Mouse (Mus musculus) CH12.LX (cell line): ENCODE data around the gene Arcn1. TPM values are rescaled to one million over a fixed set of nuclear protein-coding genes. Genes with fewer than 3 reads are reported as not detected.

Experiments
- DNase-seq: peaks from one replicate; pipeline ENCODE4 v3.0.0-alpha.2; 2013; ENCODE audit errors: extremely low read depth
- H3K27ac ChIP-seq: 2 replicates; pipeline ENCODE4 v1.5.1; 2012; ENCODE audit warnings: low read depth, mild to moderate bottlenecking, control low read depth, moderate library complexity; ENCODE audit not compliant: insufficient read depth
- H3K27me3 ChIP-seq: replicated peaks from 2 replicates; pipeline ENCODE3; 2012; ENCODE audit warnings: inconsistent platforms
- H3K36me3 ChIP-seq, 2 experiments: replicated peaks in 1 of 2; 2 replicates each; pipeline versions ENCODE3 to v1.6.1; 2012; ENCODE audit warnings: inconsistent platforms in 1 of 2, low read length in 1 of 2, mild to moderate bottlenecking in 1 of 2, mixed read lengths in 1 of 2, moderate library complexity in 1 of 2; ENCODE audit not compliant: control insufficient read depth in 1 of 2, insufficient read depth in 1 of 2
- H3K4me1 ChIP-seq, 2 experiments: 2 replicates each; pipeline ENCODE4 v1.6.1; 2012; ENCODE audit warnings: inconsistent platforms in 1 of 2, moderate library complexity in 1 of 2; ENCODE audit not compliant: insufficient read depth in 2 of 2, control insufficient read depth in 1 of 2
- H3K4me2 ChIP-seq: 2 replicates; pipeline ENCODE4 v1.6.1; 2012; ENCODE audit warnings: low read depth, mild to moderate bottlenecking, control low read depth; ENCODE audit not compliant: poor library complexity, insufficient read depth, severe bottlenecking
- H3K4me3 ChIP-seq, 3 experiments: fragments of 150-350 bp in 1 of 3; sonication (generic) in 1 of 3; replicated peaks in 1 of 3; 2 replicates each; pipeline versions ENCODE3 to v1.5.1; 2011 to 2012; ENCODE audit warnings: low read depth in 2 of 3, low read length in 2 of 3, mild to moderate bottlenecking in 2 of 3, moderate library complexity in 2 of 3, control low read depth in 1 of 3, improper control_type of control experiment in 1 of 3, inconsistent platforms in 1 of 3, mixed read lengths in 1 of 3; ENCODE audit not compliant: poor library complexity in 1 of 3
- H3K79me2 ChIP-seq: replicated peaks from 2 replicates; pipeline ENCODE4 v1.6.1; 2012; ENCODE audit warnings: mild to moderate bottlenecking, moderate library complexity; ENCODE audit not compliant: control insufficient read depth, poor library complexity, insufficient read depth, severe bottlenecking; ENCODE audit errors: extremely low read depth
- H3K9ac ChIP-seq: 2 replicates; pipeline ENCODE4 v1.6.1; 2012; ENCODE audit warnings: low read depth, mild to moderate bottlenecking, control low read depth, moderate library complexity; ENCODE audit not compliant: insufficient read depth
- H3K9me3 ChIP-seq: replicated peaks from 2 replicates; pipeline ENCODE3; 2012; ENCODE audit warnings: low read length, inconsistent platforms, mixed read lengths
- BHLHE40 ChIP-seq: IDR thresholded peaks from 2 replicates; pipeline ENCODE4 v1.6.1; 2011; ENCODE audit warnings: mild to moderate bottlenecking, low read depth, low read length, improper control_type of control experiment
- CHD1 ChIP-seq: IDR thresholded peaks from 2 replicates; pipeline ENCODE4 v1.6.1; 2012; ENCODE audit warnings: low read depth, low read length, improper control_type of control experiment, inconsistent platforms
- CHD2 ChIP-seq: IDR thresholded peaks from 2 replicates; pipeline ENCODE4 v1.6.1; 2011; ENCODE audit warnings: low read length, improper control_type of control experiment
- CTCF ChIP-seq, 2 experiments: IDR thresholded peaks in 1 of 2; conservative IDR thresholded peaks in 1 of 2; 2 replicates each; pipeline ENCODE4 v1.5.1; 2011 to 2012; ENCODE audit warnings: low read depth in 2 of 2, low read length in 2 of 2, improper control_type of control experiment in 1 of 2, inconsistent platforms in 1 of 2, mild to moderate bottlenecking in 1 of 2, moderate library complexity in 1 of 2
- E2F4 ChIP-seq: IDR thresholded peaks from 2 replicates; pipeline ENCODE4 v1.6.1; 2011; ENCODE audit warnings: low read depth, low read length, improper control_type of control experiment; ENCODE audit not compliant: insufficient replicate concordance
- ELF1 ChIP-seq: IDR thresholded peaks from 2 replicates; pipeline ENCODE4 v1.6.1; 2014; ENCODE audit warnings: low read depth, mild to moderate bottlenecking, inconsistent platforms, low read length, improper control_type of control experiment
- ETS1 ChIP-seq: conservative IDR thresholded peaks from 2 replicates; pipeline ENCODE4 v1.6.1; 2012; ENCODE audit warnings: low read depth, mild to moderate bottlenecking, inconsistent platforms, low read length, improper control_type of control experiment, moderate library complexity
- GABPA ChIP-seq: IDR thresholded peaks from 2 replicates; pipeline ENCODE4 v1.6.1; 2012; ENCODE audit warnings: low read depth, low read length, improper control_type of control experiment, inconsistent platforms; ENCODE audit not compliant: insufficient replicate concordance
- IRF4 ChIP-seq: IDR thresholded peaks from 2 replicates; pipeline ENCODE4 v1.6.1; 2014; ENCODE audit warnings: low read depth, mild to moderate bottlenecking, inconsistent platforms, low read length, improper control_type of control experiment
- MAFK ChIP-seq: IDR thresholded peaks from 2 replicates; pipeline ENCODE4 v1.6.1; 2011; ENCODE audit warnings: low read length, improper control_type of control experiment; ENCODE audit not compliant: insufficient replicate concordance
- MAZ ChIP-seq: IDR thresholded peaks from 2 replicates; pipeline ENCODE4 v1.6.1; 2012; ENCODE audit warnings: low read depth, mild to moderate bottlenecking, inconsistent platforms, low read length, improper control_type of control experiment, moderate library complexity
- MEF2A ChIP-seq: IDR thresholded peaks from 2 replicates; pipeline ENCODE4 v1.6.1; 2014; ENCODE audit warnings: low read depth, mild to moderate bottlenecking, inconsistent platforms, low read length, improper control_type of control experiment, borderline replicate concordance
- MXI1 ChIP-seq: IDR thresholded peaks from 2 replicates; pipeline ENCODE4 v1.6.1; 2011; ENCODE audit warnings: mild to moderate bottlenecking, low read depth, low read length, improper control_type of control experiment
- MYC ChIP-seq: IDR thresholded peaks from 2 replicates; pipeline ENCODE4 v1.6.1; 2011; ENCODE audit warnings: low read depth, mild to moderate bottlenecking, improper control_type of control experiment, low read length
- NELFE ChIP-seq: IDR thresholded peaks from 2 replicates; pipeline ENCODE4 v1.6.1; 2011; ENCODE audit warnings: low read depth, low read length, improper control_type of control experiment
- NRF1 ChIP-seq: IDR thresholded peaks from 2 replicates; pipeline ENCODE4 v1.6.1; 2014; ENCODE audit warnings: low read depth, mild to moderate bottlenecking, inconsistent platforms, low read length, improper control_type of control experiment, moderate library complexity
- PAX5 ChIP-seq: IDR thresholded peaks from 2 replicates; pipeline ENCODE4 v1.6.1; 2012; ENCODE audit warnings: low read length, inconsistent platforms, mixed read lengths
- POLR2A ChIP-seq: IDR thresholded peaks from 2 replicates; pipeline ENCODE4 v1.6.1; 2011; ENCODE audit warnings: low read depth, mild to moderate bottlenecking, improper control_type of control experiment, low read length
- RAD21 ChIP-seq: IDR thresholded peaks from 2 replicates; pipeline ENCODE4 v1.6.1; 2011; ENCODE audit warnings: low read depth, mild to moderate bottlenecking, low read length, improper control_type of control experiment, moderate library complexity
- RCOR1 ChIP-seq: conservative IDR thresholded peaks from 2 replicates; pipeline ENCODE4 v1.6.1; 2012; ENCODE audit warnings: low read depth, mild to moderate bottlenecking, inconsistent platforms, low read length, improper control_type of control experiment
- SMC3 ChIP-seq: IDR thresholded peaks from 2 replicates; pipeline ENCODE4 v1.6.1; 2011; ENCODE audit warnings: low read depth, low read length, improper control_type of control experiment
- UBTF ChIP-seq: IDR thresholded peaks from 2 replicates; pipeline ENCODE4 v1.6.1; 2012; ENCODE audit warnings: low read depth, mild to moderate bottlenecking, inconsistent platforms, low read length, improper control_type of control experiment, moderate library complexity
- ZKSCAN1 ChIP-seq: IDR thresholded peaks from 2 replicates; pipeline ENCODE4 v1.6.1; 2012; ENCODE audit warnings: low read depth, inconsistent platforms, low read length, improper control_type of control experiment, borderline replicate concordance
- dilution Hi-C: fragments of 300-500 bp; cut with MboI; formaldehyde crosslinking; loops from 2 replicates; pipeline ENCODE4 v1.14.3; 2020; ENCODE audit warnings: low sequenced_read_pairs; ENCODE audit not compliant: extremely low pct_unique_long_range_greater_than_20kb, extremely low pct_ligation_motif_present
- in situ Hi-C: fragments of 300-500 bp; cut with MboI; formaldehyde crosslinking; loops from 3 replicates; pipeline ENCODE4 v1.14.3; 2019; ENCODE audit warnings: low sequenced_read_pairs, low pct_ligation_motif_present, low pct_unique_long_range_greater_than_20kb, mixed read lengths
- polyA plus RNA-seq: library from polyadenylated mRNA; unstranded; fragments of >175 nt; gene quantifications from 2 replicates; pipeline ENCODE4 v1.2.1, GENCODE M21; 2012; ENCODE audit warnings: low read depth; ENCODE audit not compliant: insufficient read length
- total RNA-seq, 2 experiments: library from RNA; depleted of rRNA; stranded (reverse); fragments of 300-350 nt in 1 of 2; fragments of >200 nt in 1 of 2; gene quantifications; 2 replicates each; pipeline ENCODE4 v1.2.3; 2012 to 2014

Gene Arcn1
- total and polyA plus RNA-seq, 3 experiments = 79.4 to 150 (median 127) TPM

DNA sequence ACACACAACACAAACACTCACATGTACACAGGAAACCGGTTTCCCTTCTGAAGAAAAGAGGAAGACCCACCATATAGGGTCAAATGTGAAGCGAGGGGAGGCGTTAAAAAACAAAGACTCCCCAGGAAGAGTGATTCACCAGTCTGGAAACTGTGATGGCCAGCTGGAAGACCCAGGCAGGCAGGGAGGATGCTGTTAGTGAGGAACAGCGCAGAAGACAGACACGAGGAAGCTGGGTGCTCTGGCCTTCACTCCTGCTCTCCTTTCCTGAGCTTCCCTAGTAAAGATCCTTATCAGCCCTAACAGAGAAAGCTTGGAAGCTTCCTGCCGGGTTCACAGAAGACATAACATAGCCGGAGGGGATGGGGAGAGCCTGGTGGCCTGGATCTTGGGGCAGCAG, 44.6 kb downstream of the Arcn1 start:
- dilution Hi-C loops = no loop called here
- in situ Hi-C loops = no loop called here
- H3K27me3 ChIP-seq = no peaks in the 10 kb centered on the region
- peaks cover 0 to 12% of the 10 kb centered on the region in 2 experiments for H3K36me3 ChIP-seq
- H3K4me3 ChIP-seq = no peak overlapping the region
- H3K9me3 ChIP-seq = no peaks in the 10 kb centered on the region
- DNase-seq = no peak
- no peak overlapping the region for H3K9ac ChIP-seq
- H3K4me2 ChIP-seq = no peak overlapping the region
- H3K79me2 ChIP-seq = no peaks in the 10 kb centered on the region
- no peak overlapping the region for H3K27ac ChIP-seq
- no peak for TF ChIP-seq GABPA
- no peak for TF ChIP-seq POLR2A
- TF ChIP-seq BHLHE40 = no peak
- TF ChIP-seq SMC3 = no peak
- TF ChIP-seq CHD2 = no peak
- TF ChIP-seq IRF4 = no peak
- no peak for TF ChIP-seq MEF2A
- TF ChIP-seq RAD21 = no peak
- TF ChIP-seq NELFE = no peak
- H3K4me1 ChIP-seq = peaks cover 17 to 61% of the 10 kb centered on the region in 2 experiments

DNA sequence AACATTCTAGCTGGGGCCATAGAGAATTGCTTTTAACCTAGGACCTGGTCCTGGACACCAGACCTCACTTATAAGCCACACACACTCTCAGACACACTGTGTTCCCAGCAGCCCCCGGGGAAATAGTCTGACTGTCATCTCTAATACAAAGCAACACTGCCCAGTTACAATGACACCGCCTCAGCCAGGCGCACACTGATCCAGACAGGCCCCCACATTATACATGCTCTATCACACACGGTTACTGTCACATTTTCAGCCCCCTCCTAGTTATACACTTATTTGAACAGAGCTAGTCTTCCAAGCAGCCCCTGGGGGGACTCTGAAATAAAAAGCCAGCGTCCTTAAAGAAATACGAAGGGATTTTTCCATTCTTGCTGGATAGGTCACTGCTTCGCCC, 45.1 kb downstream of the Arcn1 start:
- Histone ChIP-seq H3K27ac (no peak overlapping the region), H3K27me3 (no peaks in the 10 kb centered on the region), H3K36me3 (peaks cover 0 to 16% of the 10 kb centered on the region in 2 experiments), H3K9ac (no peak overlapping the region), H3K4me3 (no peak overlapping the region), H3K4me2 (no peak overlapping the region), H3K79me2 (no peaks in the 10 kb centered on the region), H3K9me3 (no peaks in the 10 kb centered on the region), H3K4me1 (peaks cover 17 to 65% of the 10 kb centered on the region in 2 experiments)
- no peak for DNase-seq
- TF ChIP-seq MEF2A (no peak), E2F4 (no peak), CTCF (conservative IDR thresholded peaks at IDR 0.05 in 1 of 2, IDR thresholded peaks at IDR 0.05 in 1 of 2; ENCODE audit: low read depth in 2 of 2, low read length in 2 of 2) (no peak), ETS1 (no peak), MAZ (no peak), GABPA (no peak), MXI1 (no peak), MYC (no peak), MAFK (no peak), NRF1 (no peak), NELFE (no peak), CHD1 (no peak), POLR2A (no peak), RCOR1 (no peak), PAX5 (no peak), CHD2 (no peak), ELF1 (no peak), ZKSCAN1 (no peak), UBTF (no peak), RAD21 (no peak)
- dilution Hi-C loops (no loop called here), in situ Hi-C loops (no loop called here)
